Mouse (Mus musculus) hindbrain, embryonic 10.5 days (tissue): ENCODE measurements around the gene Kirrel2. TPM values are rescaled to one million over a fixed set of nuclear protein-coding genes. Genes with fewer than 3 reads are reported as not detected.
"Not testable (repeated sequence)": the region's sequence is repeated elsewhere in the genome, so short reads cannot be mapped to it uniquely, and the experiment has no call there.

Source experiments
- DNase-seq: peaks from one replicate; pipeline ENCODE4 v3.0.0-alpha.2; 2017; ENCODE audit warnings: low spot score
- H3K27ac ChIP-seq: fragments of 300-500 bp; sonication (generic); 2 replicates; pipeline ENCODE4 v1.5.1; 2016; ENCODE audit warnings: mild to moderate bottlenecking, moderate library complexity
- H3K27me3 ChIP-seq: fragments of 300-500 bp; sonication (generic); 2 replicates; pipeline ENCODE4 v1.6.1; 2016; ENCODE audit warnings: mild to moderate bottlenecking; ENCODE audit not compliant: poor library complexity, insufficient read depth, severe bottlenecking
- H3K36me3 ChIP-seq: fragments of 300-500 bp; sonication (generic); 2 replicates; pipeline ENCODE4 v1.6.1; 2016; ENCODE audit warnings: mild to moderate bottlenecking, moderate library complexity
- H3K4me1 ChIP-seq: fragments of 300-500 bp; sonication (generic); replicated peaks from 2 replicates; pipeline ENCODE4 v1.6.1; 2016; ENCODE audit warnings: mild to moderate bottlenecking
- H3K4me3 ChIP-seq: fragments of 300-500 bp; sonication (generic); 2 replicates; pipeline ENCODE4 v1.5.1; 2016; ENCODE audit warnings: mild to moderate bottlenecking, moderate library complexity
- H3K9me3 ChIP-seq: fragments of 300-500 bp; sonication (generic); 2 replicates; pipeline ENCODE4 v1.6.1; 2016; ENCODE audit warnings: mild to moderate bottlenecking, moderate library complexity
- WGBS: fragments of 180-500 bp; shearing (Covaris S2); methylation state at CpG from one replicate; pipeline ENCODE4 v1.1.7; 2016; 5-methylcytosine and 5-hydroxymethylcytosine counted together
- polyA plus RNA-seq: library from polyadenylated mRNA; unstranded; fragments of >200 nt; fragmentation: Nextera tagmentation; extraction: Ambion mirVana; gene quantifications from 2 replicates; pipeline ENCODE4 v1.2.1, GENCODE M21; 2016

Kirrel2 gene
- polyA plus RNA-seq: 11.8 and 35.0 TPM in 2 replicates

- Histone ChIP-seq H3K4me1 (peaks cover 50% of the 10 kb centered on the region), H3K9me3 (no peaks in the 10 kb centered on the region), H3K4me3 (peak within 1 kb of the TSS; percentile 48), H3K27me3 (peaks cover 100% of the 10 kb centered on the region), H3K36me3 (no peaks in the 10 kb centered on the region), H3K27ac (peak within 1 kb of the TSS; percentile 47)
- under 1% methylated on average over 16 of the region's 16 CpGs for WGBS
- DNase-seq: peak; percentile 77
Measured at GRCm38 (mm10) chr7:30457629-30458330, at the start of gene Kirrel2, which contains the start of gene Nphs1. Kirrel2 (minus strand) TSS chr7:30457690. Nphs1 (plus strand) TSS chr7:30458315.

- not testable (repeated sequence) for DNase-seq, H3K27ac ChIP-seq, H3K4me3 ChIP-seq, H3K27me3 ChIP-seq, H3K4me1 ChIP-seq, H3K9me3 ChIP-seq, H3K36me3 ChIP-seq
- WGBS: 78% methylated on average over 5 of the region's 5 CpGs
Measured at GRCm38 (mm10) chr7:30501159-30501558, 43.7 kb upstream of the Kirrel2 start.

- not testable (repeated sequence) for H3K4me1 ChIP-seq, DNase-seq, H3K27ac ChIP-seq, H3K27me3 ChIP-seq, H3K9me3 ChIP-seq, H3K4me3 ChIP-seq, H3K36me3 ChIP-seq
- WGBS: 67% methylated on average over 5 of the region's 5 CpGs
Measured at GRCm38 (mm10) chr7:30495506-30496042, 38.1 kb upstream of the Kirrel2 start.

GRCm38 (mm10) chr7:30493401-30493931, 36.0 kb upstream of the Kirrel2 start, which contains the start of gene Prodh2:
Prodh2 (plus strand) TSS chr7:30493622.
- WGBS: 55% methylated on average over 11 of the region's 11 CpGs
- Histone ChIP-seq H3K9me3 (no peaks in the 10 kb centered on the region), H3K27me3 (peaks cover 5% of the 10 kb centered on the region; the same call in 1 of the 2 replicates), H3K27ac (no peak within 1 kb of the TSS), H3K4me1 (peaks cover 4% of the 10 kb centered on the region; the same call in 1 of the 2 replicates), H3K36me3 (no peaks in the 10 kb centered on the region), H3K4me3 (no peak within 1 kb of the TSS)
- no peak for DNase-seq

GRCm38 (mm10) chr7:30492765-30493164, 35.3 kb upstream of the Kirrel2 start:
- no peak overlapping the region for H3K4me3 ChIP-seq
- no peak overlapping the region for H3K27ac ChIP-seq
- no peaks in the 10 kb centered on the region for H3K9me3 ChIP-seq
- no peaks in the 10 kb centered on the region for H3K36me3 ChIP-seq
- DNase-seq: peak; percentile 81
- 24% methylated on average over 4 of the region's 4 CpGs for WGBS
- peaks cover 5% of the 10 kb centered on the region; the same call in 1 of the 2 replicates for H3K27me3 ChIP-seq
- peaks cover 4% of the 10 kb centered on the region; the same call in 1 of the 2 replicates for H3K4me1 ChIP-seq

GRCm38 (mm10) chr7:30490957-30491307, 33.4 kb upstream of the Kirrel2 start:
- peaks cover 4% of the 10 kb centered on the region; the same call in 1 of the 2 replicates for H3K4me1 ChIP-seq
- 20% methylated on average over 6 of the region's 6 CpGs for WGBS
- no peak overlapping the region for H3K4me3 ChIP-seq
- H3K27ac ChIP-seq: no peak overlapping the region
- no peak for DNase-seq
- no peaks in the 10 kb centered on the region for H3K9me3 ChIP-seq
- H3K36me3 ChIP-seq: no peaks in the 10 kb centered on the region
- peaks cover 5% of the 10 kb centered on the region; the same call in 1 of the 2 replicates for H3K27me3 ChIP-seq

GRCm38 (mm10) chr7:30490251-30490956, 32.9 kb upstream of the Kirrel2 start:
- Histone ChIP-seq H3K27me3 (peaks cover 5% of the 10 kb centered on the region; the same call in 1 of the 2 replicates), H3K27ac (no peak overlapping the region)

GRCm38 (mm10) chr7:30484250-30484649, 26.8 kb upstream of the Kirrel2 start:
- no peaks in the 10 kb centered on the region for H3K9me3 ChIP-seq
- 18% methylated on average over 8 of the region's 8 CpGs for WGBS
- DNase-seq: peak; percentile 61
- no peak overlapping the region for H3K4me3 ChIP-seq
- no peaks in the 10 kb centered on the region for H3K4me1 ChIP-seq
- H3K27ac ChIP-seq: no peak overlapping the region
- peaks cover 13% of the 10 kb centered on the region for H3K27me3 ChIP-seq
- H3K36me3 ChIP-seq: no peaks in the 10 kb centered on the region

More at GRCm38 (mm10) chr7:30490251-30490956, 32.9 kb upstream of the Kirrel2 start:
- Histone ChIP-seq H3K9me3 (no peaks in the 10 kb centered on the region), H3K4me1 (peaks cover 4% of the 10 kb centered on the region; the same call in 1 of the 2 replicates), H3K36me3 (no peaks in the 10 kb centered on the region), H3K4me3 (no peak overlapping the region)
- 33% methylated on average over 16 of the region's 16 CpGs for WGBS
- peak; percentile 49 for DNase-seq

- DNase-seq: peak; percentile 42
- Histone ChIP-seq H3K9me3 (no peaks in the 10 kb centered on the region), H3K27me3 (peaks cover 19% of the 10 kb centered on the region), H3K36me3 (no peaks in the 10 kb centered on the region), H3K4me3 (peak overlapping the region; percentile 47), H3K27ac (peak overlapping the region; percentile 62), H3K4me1 (peaks cover 10% of the 10 kb centered on the region)
- 12% methylated on average over 32 of the region's 32 CpGs for WGBS
Measured at GRCm38 (mm10) chr7:30477415-30478381, 20.2 kb upstream of the Kirrel2 start.

GRCm38 (mm10) chr7:30476136-30476535, 18.6 kb upstream of the Kirrel2 start:
- not testable (repeated sequence) for H3K36me3 ChIP-seq, DNase-seq, H3K9me3 ChIP-seq, H3K27ac ChIP-seq, H3K4me3 ChIP-seq
- Histone ChIP-seq H3K27me3 (peaks cover 17% of the 10 kb centered on the region), H3K4me1 (peaks cover 10% of the 10 kb centered on the region)
- 91% methylated on average over 7 of the region's 7 CpGs for WGBS

- DNase-seq: no peak
- peaks cover 22% of the 10 kb centered on the region for H3K27me3 ChIP-seq
- WGBS: 73% methylated on average over 4 of the region's 4 CpGs
- H3K4me3 ChIP-seq: no peak overlapping the region
- H3K9me3 ChIP-seq: peaks cover 3% of the 10 kb centered on the region; the same call in 1 of the 2 replicates
- H3K27ac ChIP-seq: no peak overlapping the region
- peaks cover 10% of the 10 kb centered on the region for H3K4me1 ChIP-seq
- H3K36me3 ChIP-seq: no peaks in the 10 kb centered on the region
Measured at GRCm38 (mm10) chr7:30474999-30475398, 17.5 kb upstream of the Kirrel2 start.

GRCm38 (mm10) chr7:30472411-30472810, 14.9 kb upstream of the Kirrel2 start:
- H3K27ac ChIP-seq: no peak overlapping the region
- H3K9me3 ChIP-seq: peaks cover 3% of the 10 kb centered on the region; the same call in 1 of the 2 replicates
- H3K27me3 ChIP-seq: peaks cover 22% of the 10 kb centered on the region
- 48% methylated on average over 5 of the region's 5 CpGs for WGBS
- peak; percentile 49 for DNase-seq
- peaks cover 4% of the 10 kb centered on the region for H3K4me1 ChIP-seq
- no peak overlapping the region for H3K4me3 ChIP-seq
- H3K36me3 ChIP-seq: no peaks in the 10 kb centered on the region
